Mouse (Mus musculus): ENCODE results near the gene Acap2. TPM values are rescaled to one million over a fixed set of nuclear protein-coding genes. Genes with fewer than 3 reads are reported as not detected.
A peak's percentile ranks its signal among the peaks of the same experiment; 100 is the strongest.

Acap2 gene
- polyA plus RNA-seq, 1 experiment from 2014 or later: 33.0 TPM

DNA sequence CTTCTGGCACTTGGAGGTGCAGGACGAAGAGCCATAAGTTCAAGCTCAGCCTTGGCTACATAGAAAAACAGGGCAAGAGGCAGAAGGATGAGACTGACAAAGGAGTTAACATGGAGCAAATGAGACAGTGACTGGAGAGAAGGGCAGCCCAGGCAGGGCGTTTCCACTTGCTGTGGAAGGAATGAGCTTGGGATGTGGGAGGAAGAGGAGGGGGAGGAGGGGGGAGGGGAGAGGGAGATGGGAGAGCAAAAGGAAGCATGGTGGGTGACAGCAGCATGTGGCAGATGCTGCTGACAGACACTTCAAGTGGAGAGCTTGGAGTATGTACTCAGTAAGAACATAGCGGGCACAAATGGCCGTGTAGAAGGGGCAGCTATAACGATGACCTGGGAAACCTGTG, 37.2 kb upstream of the Acap2 start:
- Histone ChIP-seq H3K9ac (no peak overlapping the region), H3K36me3 (ENCODE audit: insufficient read depth) (no peaks in the 10 kb centered on the region), H3K4me2 (no peak overlapping the region), H3K27me3 (ENCODE audit: insufficient read depth, low read length) (no peaks in the 10 kb centered on the region), H3K4me3 (ENCODE audit: low read depth, low read length) (no peak overlapping the region), H3K9me3 (ENCODE audit: low read depth, low read length) (no peaks in the 10 kb centered on the region), H3K4me1 (ENCODE audit: insufficient read depth) (peaks cover 5% of the 10 kb centered on the region), H3K27ac (ENCODE audit: low read depth) (no peak overlapping the region)
- whole genome bisulfite sequencing: 69% methylated on average over 5 of the region's 5 CpGs
- no peak for TF ChIP-seq CTCF (IDR thresholded peaks at IDR 0.05; ENCODE audit: low read depth)
- DNase-seq: no peak
- ATAC-seq (ENCODE audit: insufficient read depth): no peak

DNA sequence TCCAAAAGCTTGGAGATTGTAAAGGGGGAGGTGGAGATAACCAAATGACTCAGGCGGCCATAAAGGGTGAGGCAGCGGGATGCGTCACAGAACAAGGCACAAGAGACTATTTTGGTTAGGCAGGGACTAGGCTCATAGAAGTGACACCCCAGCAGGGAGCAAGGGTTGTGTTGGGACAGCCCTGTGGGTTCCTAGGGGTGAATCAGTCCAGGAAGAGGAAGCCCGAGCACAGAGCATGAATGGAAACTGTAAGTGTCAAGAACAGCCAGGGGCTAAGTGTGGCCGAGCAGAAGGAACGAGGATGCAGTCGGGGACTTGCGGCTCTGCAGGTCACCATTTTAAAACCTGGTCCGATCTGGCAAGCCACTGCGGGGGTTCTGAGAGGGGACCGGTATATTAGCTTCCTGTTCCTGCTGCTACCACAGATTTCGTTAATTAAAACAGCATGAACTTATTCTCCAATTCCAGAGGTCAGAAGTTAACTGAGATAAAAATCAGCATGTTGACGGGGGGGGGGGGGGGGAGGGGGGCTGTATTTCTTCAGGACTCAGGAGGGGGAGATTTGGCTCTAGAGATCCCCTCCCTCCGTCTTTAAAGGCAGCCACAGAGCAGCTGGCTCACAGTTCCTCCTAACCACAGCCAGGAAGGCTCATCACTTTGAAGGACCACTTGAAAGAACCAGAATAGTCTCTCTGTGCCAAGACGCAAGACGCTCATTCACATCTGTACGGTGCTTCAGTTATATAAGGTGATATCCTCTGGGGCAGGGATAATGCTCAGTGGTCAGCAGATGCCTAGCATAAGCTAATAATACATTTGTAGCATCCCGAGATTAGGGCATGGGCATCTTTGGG, 34.6 kb upstream of the Acap2 start:
- Histone ChIP-seq H3K4me1 (ENCODE audit: insufficient read depth) (peaks cover 8% of the 10 kb centered on the region), H3K27ac (ENCODE audit: low read depth) (no peak overlapping the region), H3K36me3 (ENCODE audit: insufficient read depth) (no peaks in the 10 kb centered on the region), H3K4me3 (ENCODE audit: low read depth, low read length) (no peak overlapping the region), H3K9me3 (ENCODE audit: low read depth, low read length) (no peaks in the 10 kb centered on the region), H3K9ac (no peak overlapping the region), H3K27me3 (ENCODE audit: insufficient read depth, low read length) (no peaks in the 10 kb centered on the region), H3K4me2 (peak overlapping the region; percentile 2; the same call in 1 of the 2 replicates)
- ATAC-seq (ENCODE audit: insufficient read depth) (no peak), DNase-seq (no peak)
- WGBS: 23% methylated on average over 18 of the region's 18 CpGs
- no peak for TF ChIP-seq CTCF (IDR thresholded peaks at IDR 0.05; ENCODE audit: low read depth)

DNA sequence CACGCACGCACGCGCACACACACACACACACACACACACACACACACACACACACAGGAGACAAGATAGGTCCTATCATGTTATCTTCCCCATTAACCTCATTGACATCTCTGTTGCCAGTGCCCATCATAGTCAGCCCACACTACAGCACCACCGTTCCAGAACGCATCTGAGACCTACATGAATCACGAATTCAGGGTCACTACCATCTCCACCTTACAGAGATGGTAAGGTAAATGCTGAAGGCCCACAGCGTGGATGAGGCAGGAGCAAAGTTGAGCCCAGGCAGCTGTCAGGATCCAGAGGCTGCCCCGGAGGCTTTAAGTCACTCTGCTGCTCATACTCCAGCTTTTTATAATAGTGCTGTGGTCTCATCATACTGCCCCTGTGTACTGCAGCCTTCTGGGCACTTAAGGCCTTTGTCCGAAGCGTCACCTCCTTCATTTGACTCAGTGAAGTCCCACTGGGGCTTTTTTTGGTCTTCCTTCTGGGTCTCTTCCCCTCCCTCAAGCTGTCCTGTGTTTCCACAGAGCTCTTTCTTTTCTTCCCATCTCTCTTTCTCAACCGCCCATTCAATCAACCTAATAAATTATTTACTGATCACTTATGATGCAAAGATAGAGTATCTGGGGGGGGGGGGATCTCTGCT, 33.9 kb upstream of the Acap2 start:
- no peak overlapping the region for H3K9ac ChIP-seq
- H3K36me3 ChIP-seq (ENCODE audit: insufficient read depth): no peaks in the 10 kb centered on the region
- no peak overlapping the region for H3K4me3 ChIP-seq (ENCODE audit: low read depth, low read length)
- H3K27me3 ChIP-seq (ENCODE audit: insufficient read depth, low read length): no peaks in the 10 kb centered on the region
- no peak overlapping the region for H3K4me2 ChIP-seq
- DNase-seq: no peak
- peaks cover 8% of the 10 kb centered on the region for H3K4me1 ChIP-seq (ENCODE audit: insufficient read depth)
- 78% methylated on average over 12 of the region's 12 CpGs for WGBS
- H3K27ac ChIP-seq (ENCODE audit: low read depth): no peak overlapping the region
- ATAC-seq (ENCODE audit: insufficient read depth): no peak
- no peak for TF ChIP-seq CTCF (IDR thresholded peaks at IDR 0.05; ENCODE audit: low read depth)
- H3K9me3 ChIP-seq (ENCODE audit: low read depth, low read length): no peaks in the 10 kb centered on the region

DNA sequence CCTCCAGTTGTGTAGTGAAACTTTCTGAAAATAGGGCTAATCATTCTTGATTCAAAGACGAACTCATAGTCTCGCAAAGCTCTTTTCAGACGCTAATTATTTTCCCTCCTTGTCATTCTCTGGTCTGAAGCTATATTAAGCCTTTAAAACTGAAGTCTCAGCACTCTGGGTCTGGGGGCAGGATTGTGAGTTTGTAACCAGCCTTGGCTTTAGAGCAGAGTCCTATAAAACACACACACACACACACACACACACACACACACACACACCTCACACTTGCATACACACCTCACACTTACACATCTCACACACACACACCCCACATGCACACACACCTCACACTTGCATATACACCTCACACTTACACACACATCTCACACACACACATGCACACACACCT, 33.3 kb upstream of the Acap2 start:
- H3K9me3 ChIP-seq (ENCODE audit: low read depth, low read length): no peaks in the 10 kb centered on the region
- H3K27me3 ChIP-seq (ENCODE audit: insufficient read depth, low read length): no peaks in the 10 kb centered on the region
- DNase-seq (no peak), ATAC-seq (ENCODE audit: insufficient read depth) (no peak)
- no peak overlapping the region for H3K9ac ChIP-seq
- H3K27ac ChIP-seq (ENCODE audit: low read depth): no peak overlapping the region
- no peaks in the 10 kb centered on the region for H3K36me3 ChIP-seq (ENCODE audit: insufficient read depth)
- H3K4me1 ChIP-seq (ENCODE audit: insufficient read depth): peaks cover 8% of the 10 kb centered on the region
- WGBS: 50% methylated on average over 3 of the region's 3 CpGs
- H3K4me3 ChIP-seq (ENCODE audit: low read depth, low read length): no peak overlapping the region
- peak overlapping the region; percentile 53 for H3K4me2 ChIP-seq
- no peak for TF ChIP-seq CTCF (IDR thresholded peaks at IDR 0.05; ENCODE audit: low read depth)

DNA sequence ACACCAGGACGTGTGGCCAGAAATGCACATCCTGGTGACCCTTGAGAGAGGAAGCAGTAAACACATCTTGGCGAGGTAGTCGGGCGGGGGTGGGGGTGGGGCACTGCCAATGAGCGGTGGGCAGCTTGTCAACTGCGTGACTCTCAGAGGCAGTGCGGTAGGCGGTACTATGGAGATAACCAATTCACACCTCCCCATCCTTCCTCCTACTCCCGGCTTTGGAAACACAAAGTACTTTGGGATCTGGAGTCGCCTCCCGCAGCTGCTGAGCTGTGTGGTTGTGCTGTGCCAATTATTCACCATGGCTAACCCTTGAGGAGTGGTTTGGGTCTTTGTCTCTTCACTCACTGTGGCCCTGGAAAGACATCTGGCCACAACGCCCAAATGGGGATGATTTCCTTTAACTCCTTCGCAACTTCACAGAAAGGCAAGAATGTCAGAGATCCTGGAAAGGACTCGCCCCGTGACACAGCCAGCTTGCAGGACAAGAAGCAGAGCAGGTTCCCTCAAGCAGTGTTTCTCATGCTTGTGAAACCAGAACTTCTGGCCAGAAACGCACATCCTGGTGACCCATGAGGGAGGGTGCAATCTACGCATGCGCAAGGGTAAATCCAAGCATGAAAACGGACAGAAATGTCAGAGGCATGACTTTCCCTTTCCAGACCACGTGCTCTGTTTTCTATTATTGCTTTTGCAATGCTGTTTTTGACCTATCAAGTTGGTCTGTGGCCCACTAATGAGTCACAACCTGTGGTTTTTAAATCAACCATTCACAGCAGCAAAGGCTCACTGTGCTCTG, 32.7 kb upstream of the Acap2 start:
- Histone ChIP-seq H3K9me3 (ENCODE audit: low read depth, low read length) (no peaks in the 10 kb centered on the region), H3K4me3 (ENCODE audit: low read depth, low read length) (peak overlapping the region; percentile 17; the same call in 1 of the 2 replicates), H3K4me2 (peak overlapping the region; percentile 53), H3K9ac (no peak overlapping the region), H3K27ac (ENCODE audit: low read depth) (no peak overlapping the region), H3K4me1 (ENCODE audit: insufficient read depth) (peaks cover 8% of the 10 kb centered on the region), H3K27me3 (ENCODE audit: insufficient read depth, low read length) (no peaks in the 10 kb centered on the region), H3K36me3 (ENCODE audit: insufficient read depth) (no peaks in the 10 kb centered on the region)
- DNase-seq (peak; percentile 55), ATAC-seq (ENCODE audit: insufficient read depth) (peak; percentile 49; the same call in 1 of the 2 replicates)
- 14% methylated on average over 20 of the region's 20 CpGs for WGBS
- TF ChIP-seq CTCF (IDR thresholded peaks at IDR 0.05; ENCODE audit: low read depth): no peak

DNA sequence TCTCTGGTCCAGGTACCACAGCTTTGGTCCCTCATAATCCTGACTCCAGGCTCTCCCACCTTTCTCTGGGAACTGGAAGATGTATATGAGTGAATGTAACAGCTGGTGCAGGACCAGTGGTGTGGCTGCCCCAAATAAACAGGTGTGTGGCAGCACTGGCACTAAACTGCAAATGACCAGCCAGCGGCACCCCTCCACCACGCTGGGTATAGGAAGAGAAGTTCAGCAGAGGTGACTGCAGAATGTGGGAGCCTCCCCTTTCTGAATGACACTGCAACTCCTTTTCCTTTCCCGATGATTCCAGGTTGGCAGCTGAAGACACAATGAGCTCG, 32.1 kb upstream of the Acap2 start:
- no peak overlapping the region for H3K9ac ChIP-seq
- H3K36me3 ChIP-seq (ENCODE audit: insufficient read depth): no peaks in the 10 kb centered on the region
- 16% methylated on average over 4 of the region's 4 CpGs for WGBS
- H3K4me3 ChIP-seq (ENCODE audit: low read depth, low read length): peak overlapping the region; percentile 17; the same call in 1 of the 2 replicates
- no peak for TF ChIP-seq CTCF (IDR thresholded peaks at IDR 0.05; ENCODE audit: low read depth)
- peaks cover 8% of the 10 kb centered on the region for H3K4me1 ChIP-seq (ENCODE audit: insufficient read depth)
- ATAC-seq (ENCODE audit: insufficient read depth): no peak
- peak overlapping the region; percentile 53 for H3K4me2 ChIP-seq
- H3K9me3 ChIP-seq (ENCODE audit: low read depth, low read length): no peaks in the 10 kb centered on the region
- no peaks in the 10 kb centered on the region for H3K27me3 ChIP-seq (ENCODE audit: insufficient read depth, low read length)
- DNase-seq: no peak
- no peak overlapping the region for H3K27ac ChIP-seq (ENCODE audit: low read depth)

Measured in lung, embryonic 14.5 days (tissue).